Mouse (Mus musculus) layer of hippocampus, adult 8-10 months (tissue): ENCODE results near the gene Gm11397. TPM values are rescaled to one million over a fixed set of nuclear protein-coding genes. Genes with fewer than 3 reads are reported as not detected.
"Not testable (repeated sequence)": the region's sequence is repeated elsewhere in the genome, so short reads cannot be mapped to it uniquely, and the experiment has no call there.

Source experiments
- DNase-seq, 2 experiments: peaks; one replicate each; pipeline ENCODE4 v3.0.0; 2022; ENCODE audit warnings: low spot score in 2 of 2
- total RNA-seq, 4 experiments: library from RNA; stranded (reverse); gene quantifications; 2 replicates each; pipeline ENCODE4 v1.2.4; 2022

Gene Gm11397
- total RNA-seq: not detected

GRCm38 (mm10) chr13:33395461-33395860, at the start of gene Gm11397:
Gene Gm11397 (plus strand): TSS chr13:33395761.
- not testable (repeated sequence) for DNase-seq

- DNase-seq: not testable (repeated sequence)
Observed at GRCm38 (mm10) chr13:33356666-33357065, 38.9 kb upstream of the Gm11397 start.

- not testable (repeated sequence) for DNase-seq
Observed at GRCm38 (mm10) chr13:33432714-33433113, 37.2 kb downstream of the Gm11397 start.

Other genes with a start within 250 kb of the Gm11397 start
- not detected for gene Serpinb9c, start 236.0 kb upstream of the Gm11397 start, total RNA-seq
- gene Serpinb9d, start 202.8 kb upstream of the Gm11397 start, total RNA-seq: not detected
- gene Serpinb9e, start 146.1 kb upstream of the Gm11397 start, total RNA-seq: not detected
- not detected for gene Serpinb9f, start 71.7 kb upstream of the Gm11397 start, total RNA-seq
- gene Serpinb9g, start 89.0 kb downstream of the Gm11397 start, total RNA-seq: not detected